Mouse (Mus musculus): ENCODE measurements around the gene Tbc1d4.

The Tbc1d4 gene

GRCm38 (mm10) chr14:101504473-101505200 lies 104.4 kb downstream of the Tbc1d4 start:
- in situ Hi-C loops (cut with MboI, MseI) = loop anchor here in 1 of 2 experiments (5.0 kb wide), 2 partner anchors 37 to 103 kb away; partner anchors contain the start of gene Tbc1d4

DNA sequence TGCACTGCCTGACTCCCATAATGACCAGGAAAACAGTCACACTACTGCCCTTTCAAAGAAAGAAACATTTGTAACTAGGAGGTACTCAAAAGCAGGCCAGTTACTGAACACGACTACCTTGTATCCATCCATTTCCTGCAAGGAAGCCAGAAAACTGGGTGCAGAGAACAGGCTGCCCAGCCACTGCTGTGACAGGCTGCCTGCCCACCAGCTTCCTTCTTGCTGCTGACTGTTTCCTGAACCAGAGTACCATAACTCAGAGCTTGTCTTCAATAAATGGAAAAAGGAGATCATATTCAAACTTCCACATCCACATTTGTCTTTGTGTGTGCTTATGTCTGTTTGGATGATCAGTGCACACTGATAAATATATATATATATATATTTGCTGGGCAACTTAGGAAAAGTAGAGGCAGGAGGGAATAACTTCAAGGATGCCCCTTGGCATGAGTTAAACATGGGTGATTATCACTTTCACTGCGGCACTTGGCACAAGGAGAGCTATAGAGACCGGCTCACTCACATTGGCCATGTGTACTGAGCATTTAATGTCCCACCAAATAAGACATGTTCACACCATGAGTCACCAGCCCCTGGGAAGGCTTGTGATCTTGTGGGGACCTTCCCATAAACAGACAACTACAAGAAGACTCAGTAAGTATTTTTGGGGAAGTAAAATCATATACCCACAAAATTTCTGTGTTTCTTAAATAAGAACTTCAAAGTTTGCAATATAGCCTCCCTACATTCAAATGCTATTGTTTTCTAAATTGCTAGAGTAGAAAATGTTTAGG lies 105.6 kb downstream of the Tbc1d4 start:
- in situ Hi-C loops (cut with MboI, MseI) = loop anchor here in 1 of 2 experiments (5.0 kb wide), 1 partner anchor 36 kb away; no protein-coding TSS in a partner anchor

DNA sequence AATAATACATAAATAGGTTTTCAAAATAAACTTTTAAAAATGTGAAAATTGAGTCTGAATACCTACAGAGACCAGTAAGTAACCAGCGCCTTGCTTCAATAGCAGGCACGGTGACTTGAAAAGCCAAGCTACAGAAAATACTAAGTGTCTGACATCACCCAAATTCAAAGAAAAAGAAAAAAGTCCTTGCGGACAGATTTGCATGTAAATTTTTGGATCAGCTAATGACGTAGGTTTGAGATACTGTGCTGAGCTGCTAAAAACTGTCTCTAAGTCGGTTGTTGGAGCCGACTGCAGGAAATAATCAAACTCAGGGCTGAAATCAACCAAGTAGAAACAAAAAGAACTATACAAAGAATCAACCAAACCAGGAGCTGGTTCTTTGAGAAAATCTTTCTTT lies 107.1 kb downstream of the Tbc1d4 start:
- in situ Hi-C loops (cut with MboI, MseI) = loop anchor here in 1 of 2 experiments (5.0 kb wide), 1 partner anchor 35 kb away; no protein-coding TSS in a partner anchor

DNA sequence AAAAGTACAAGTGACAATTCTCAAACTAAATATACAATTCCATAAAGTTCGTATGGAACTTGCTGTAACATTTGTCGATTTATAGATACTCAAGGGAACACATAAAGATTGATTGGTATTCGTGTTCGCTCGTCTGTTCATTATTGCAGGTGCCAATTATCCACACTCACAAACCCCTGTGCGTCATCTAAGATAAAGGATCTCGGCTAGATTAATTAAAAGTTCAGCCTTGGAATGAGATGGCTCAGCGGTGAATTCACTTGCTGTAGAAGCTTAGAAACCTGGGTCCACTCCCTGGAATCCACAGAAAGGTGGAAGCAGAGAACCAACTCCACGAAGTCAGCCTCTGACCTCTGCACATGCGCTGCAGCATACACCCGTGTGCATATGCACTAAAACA lies 107.5 kb downstream of the Tbc1d4 start:
- in situ Hi-C loops (cut with MboI, MseI) = loop anchor here in 1 of 2 experiments (5.0 kb wide), 1 partner anchor 34 kb away; no protein-coding TSS in a partner anchor

GRCm38 (mm10) chr14:101500826-101501225 lies 108.2 kb downstream of the Tbc1d4 start:
- in situ Hi-C loops (cut with MboI, MseI) = loop anchor here in 1 of 2 experiments (5.0 kb wide), 1 partner anchor 34 kb away; no protein-coding TSS in a partner anchor

DNA sequence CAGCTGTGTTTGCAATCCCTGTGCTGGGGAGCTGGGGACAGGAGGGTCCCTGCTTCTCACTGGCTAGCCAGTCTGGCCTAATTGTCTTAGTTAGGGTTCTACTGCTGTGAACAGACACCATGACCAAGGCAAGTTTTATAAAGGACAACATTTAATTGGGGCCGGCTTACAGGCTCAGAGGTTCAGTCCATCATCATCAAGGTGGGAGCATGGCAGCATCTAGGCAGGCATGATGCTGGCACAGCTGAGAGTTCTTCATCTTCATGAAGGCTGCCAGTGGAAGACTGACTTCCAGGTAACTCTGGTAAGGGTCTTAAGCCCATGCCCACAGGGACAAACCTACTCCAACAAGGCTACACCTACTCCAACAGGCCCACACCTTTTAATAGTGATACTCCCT lies 109.2 kb downstream of the Tbc1d4 start:
- in situ Hi-C loops (cut with MboI, MseI) = loop anchor here in 1 of 2 experiments (5.0 kb wide), 1 partner anchor 33 kb away; no protein-coding TSS in a partner anchor

- in situ Hi-C loops (cut with MboI, MseI) = no loop called here
These were observed 120.7 kb downstream of the Tbc1d4 start for GRCm38 (mm10) chr14:101488264-101488810.

DNA sequence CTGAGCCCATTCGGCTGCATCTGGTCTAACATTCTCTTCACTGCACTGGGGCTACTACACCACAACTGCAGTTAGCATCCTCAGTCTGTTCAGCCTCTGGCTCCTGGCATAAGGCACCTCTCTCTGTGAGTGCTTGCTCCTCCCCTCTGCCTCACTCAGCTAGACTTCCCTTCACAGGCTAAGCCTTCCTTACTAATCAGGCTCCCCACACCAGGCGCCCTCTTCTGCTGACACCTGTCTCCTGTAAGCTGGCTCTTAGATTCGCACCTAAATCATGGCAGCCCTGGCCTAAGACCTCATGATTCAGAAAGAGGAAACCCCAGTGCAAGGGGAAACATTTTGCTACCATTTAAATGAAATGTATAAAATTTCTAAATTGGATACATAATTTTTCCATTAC lies 122.4 kb downstream of the Tbc1d4 start:
- in situ Hi-C loops (cut with MboI, MseI) = no loop called here

GRCm38 (mm10) chr14:101483230-101483629 lies 125.8 kb downstream of the Tbc1d4 start:
- in situ Hi-C loops (cut with MboI, MseI) = no loop called here

DNA sequence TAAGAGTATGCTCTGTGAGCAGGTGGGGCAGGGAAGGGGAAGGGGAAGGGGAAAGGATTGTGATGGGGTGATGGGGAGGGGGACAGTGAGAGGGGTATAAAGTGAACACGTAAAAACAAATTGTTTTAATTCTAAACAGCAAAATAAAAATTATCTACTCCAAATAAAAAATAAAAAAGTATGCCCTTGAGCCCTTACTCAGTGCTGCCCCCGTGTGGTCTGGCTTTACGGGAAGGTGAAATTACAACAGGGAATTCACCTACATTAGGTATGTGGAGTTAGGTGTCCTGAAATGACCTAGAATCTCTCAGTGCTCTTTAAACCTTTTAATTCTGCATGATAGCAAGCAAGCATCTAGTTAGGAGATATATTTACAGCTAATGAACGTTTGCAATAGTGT lies 126.7 kb downstream of the Tbc1d4 start:
- in situ Hi-C loops (cut with MboI, MseI) = no loop called here

GRCm38 (mm10) chr14:101481165-101481564 lies 127.8 kb downstream of the Tbc1d4 start:
- in situ Hi-C loops (cut with MboI, MseI) = no loop called here

DNA sequence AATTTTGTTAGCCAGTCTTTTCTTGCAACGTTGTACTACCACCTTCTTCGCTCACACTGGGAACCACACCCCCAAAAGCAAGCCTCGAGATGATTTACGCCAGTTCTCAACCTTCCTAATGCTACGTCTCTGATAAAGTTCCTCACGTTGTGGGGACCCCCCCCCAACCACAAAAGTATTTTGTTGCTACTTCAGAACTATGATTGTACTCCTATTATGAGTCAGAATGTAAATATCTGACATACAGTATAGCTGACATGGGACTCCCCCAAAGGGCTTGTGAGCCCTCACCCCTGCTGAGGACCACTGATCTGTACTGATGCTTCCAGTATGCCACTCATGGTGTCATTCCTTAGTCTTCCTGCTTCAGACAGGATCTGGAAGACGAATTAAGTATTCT lies 128.4 kb downstream of the Tbc1d4 start:
- in situ Hi-C loops (cut with MboI, MseI) = no loop called here

GRCm38 (mm10) chr14:101477827-101478220 lies 131.2 kb downstream of the Tbc1d4 start:
- in situ Hi-C loops (cut with MboI, MseI) = no loop called here

DNA sequence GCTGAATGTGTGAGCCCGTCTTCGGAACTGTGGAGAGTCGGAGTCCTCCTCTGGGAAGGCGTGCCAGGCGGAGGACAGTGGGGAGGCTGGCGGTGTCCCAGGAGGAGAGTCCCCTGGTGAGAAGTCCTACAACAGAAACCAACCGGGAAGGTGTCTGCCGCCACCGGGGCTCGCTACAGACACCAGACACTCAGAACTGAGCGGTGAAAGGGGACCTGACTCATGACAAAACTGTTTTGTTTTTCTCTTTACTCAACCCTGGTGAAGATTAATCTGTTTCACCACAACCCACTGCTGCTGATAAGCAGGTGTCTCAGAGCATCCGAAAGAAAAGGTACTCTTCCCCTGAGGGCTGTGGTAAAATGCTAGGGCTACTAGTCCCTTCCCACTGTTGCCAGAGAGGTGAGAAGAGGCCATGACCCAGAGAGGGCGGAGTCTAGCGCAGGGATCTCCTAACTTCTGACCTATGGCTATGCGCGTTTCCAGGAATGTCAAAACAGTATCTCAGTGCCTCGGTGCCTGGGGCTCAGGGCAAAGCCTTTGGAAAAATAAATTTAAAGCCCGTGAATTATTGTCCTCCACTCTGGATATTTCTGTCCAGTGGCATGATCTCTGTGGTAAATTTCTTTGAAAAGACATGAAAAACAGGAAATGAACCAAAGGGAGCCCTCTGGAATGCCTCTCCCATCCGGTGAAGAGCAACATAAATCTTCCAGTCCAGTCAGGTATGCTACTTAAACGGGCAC lies 131.7 kb downstream of the Tbc1d4 start:
- in situ Hi-C loops (cut with MboI, MseI) = no loop called here

GRCm38 (mm10) chr14:101469475-101470093 lies 139.4 kb downstream of the Tbc1d4 start:
- in situ Hi-C loops (cut with MboI, MseI) = loop anchor here in 1 of 2 experiments (5.0 kb wide), 1 partner anchor 33 kb away; no protein-coding TSS in a partner anchor

- in situ Hi-C loops (cut with MboI, MseI) = loop anchor here in 1 of 2 experiments (5.0 kb wide), 1 partner anchor 34 kb away; no protein-coding TSS in a partner anchor
These were observed 140.8 kb downstream of the Tbc1d4 start for GRCm38 (mm10) chr14:101468143-101468542.

DNA sequence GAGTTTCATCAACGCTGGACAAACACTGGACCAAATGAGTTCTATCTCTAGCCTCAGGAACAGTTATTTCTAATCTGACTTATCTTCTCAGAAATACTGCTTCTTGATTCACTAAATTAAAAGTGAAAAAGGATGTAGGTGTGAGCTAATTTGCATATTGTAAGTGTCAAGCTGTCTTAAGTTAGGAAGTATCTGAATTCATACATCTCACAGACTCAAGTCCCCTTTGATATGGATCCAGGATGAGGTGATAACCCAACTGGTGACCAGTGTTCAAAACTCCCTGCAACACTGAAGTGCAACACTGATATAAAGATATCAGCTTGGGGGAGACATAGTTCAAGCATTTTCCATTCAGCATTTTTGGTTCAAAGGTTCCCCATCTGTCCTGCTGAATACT lies 141.5 kb downstream of the Tbc1d4 start:
- in situ Hi-C loops (cut with MboI, MseI) = loop anchor here in 1 of 2 experiments (5.0 kb wide), 1 partner anchor 35 kb away; no protein-coding TSS in a partner anchor

- in situ Hi-C loops (cut with MboI, MseI) = loop anchor here in 1 of 2 experiments (5.0 kb wide), 1 partner anchor 36 kb away; no protein-coding TSS in a partner anchor
These were observed 142.5 kb downstream of the Tbc1d4 start for GRCm38 (mm10) chr14:101466521-101466920.

DNA sequence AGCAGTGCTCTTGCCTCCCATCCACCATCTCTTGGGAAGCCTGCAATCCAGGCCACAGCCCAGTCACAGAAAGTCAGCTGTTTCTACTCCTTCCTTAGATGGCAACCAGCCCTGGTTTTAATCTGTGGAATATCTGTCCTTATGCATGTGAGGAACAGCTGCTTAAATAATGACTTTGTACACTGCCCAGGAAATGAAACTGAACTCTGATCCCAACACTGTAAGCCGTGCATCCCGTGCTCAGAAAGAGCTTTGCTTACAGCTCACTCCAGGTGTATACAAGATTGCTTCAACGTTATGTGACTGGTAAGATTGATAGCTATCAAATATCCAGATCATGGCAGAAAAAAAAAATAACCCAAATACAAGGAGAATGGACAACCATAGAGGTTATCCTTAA lies 143.1 kb downstream of the Tbc1d4 start:
- in situ Hi-C loops (cut with MboI, MseI) = loop anchor here in 1 of 2 experiments (5.0 kb wide), 1 partner anchor 36 kb away; no protein-coding TSS in a partner anchor

- in situ Hi-C loops (cut with MboI, MseI) = no loop called here
These were observed 148.2 kb downstream of the Tbc1d4 start for GRCm38 (mm10) chr14:101460768-101461167.
